Mouse (Mus musculus): ENCODE data around the gene Serp1. TPM values are rescaled to one million over a fixed set of nuclear protein-coding genes. Genes with fewer than 3 reads are reported as not detected.
"Not testable (repeated sequence)": the region's sequence is repeated elsewhere in the genome, so short reads cannot be mapped to it uniquely, and the experiment has no call there.

Gene Serp1
- total RNA-seq, 4 experiments from 2014 or later, result 95.8 to 126 (median 105) TPM

DNA sequence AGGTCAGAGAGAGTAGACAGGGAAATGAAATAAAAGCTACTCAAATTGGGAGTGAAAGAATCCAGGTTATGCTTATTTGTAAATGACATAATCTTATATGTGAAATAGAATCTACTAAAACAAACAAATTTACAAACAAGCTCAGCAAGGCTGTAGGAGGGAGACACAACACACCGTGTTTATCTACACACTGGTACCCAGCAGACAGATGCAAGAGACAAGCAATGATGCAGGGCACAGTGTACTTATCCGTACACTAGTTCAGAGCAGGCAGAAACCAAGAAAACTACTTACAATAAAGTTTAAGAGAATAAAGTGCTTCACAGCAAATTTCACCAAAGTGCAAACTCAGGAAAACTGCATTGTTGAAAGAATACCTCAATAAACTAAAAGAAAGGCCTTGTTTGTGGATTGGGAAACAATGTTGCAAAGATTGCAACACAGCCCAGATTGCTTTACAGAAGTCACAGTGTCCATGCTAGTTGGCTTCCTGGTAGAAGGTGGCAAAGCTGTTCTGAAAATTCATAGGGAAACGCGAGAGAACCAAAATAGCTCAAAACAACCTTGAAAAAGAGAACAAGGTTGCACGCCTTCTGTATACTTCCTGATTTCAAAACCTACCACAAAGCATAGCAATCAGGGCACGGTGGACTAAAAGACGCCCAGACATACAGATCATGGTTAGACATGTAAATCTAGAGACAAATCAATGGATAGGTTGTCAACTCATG is 17.5 kb downstream of the Serp1 start:
- no peak for DNase-seq

DNA sequence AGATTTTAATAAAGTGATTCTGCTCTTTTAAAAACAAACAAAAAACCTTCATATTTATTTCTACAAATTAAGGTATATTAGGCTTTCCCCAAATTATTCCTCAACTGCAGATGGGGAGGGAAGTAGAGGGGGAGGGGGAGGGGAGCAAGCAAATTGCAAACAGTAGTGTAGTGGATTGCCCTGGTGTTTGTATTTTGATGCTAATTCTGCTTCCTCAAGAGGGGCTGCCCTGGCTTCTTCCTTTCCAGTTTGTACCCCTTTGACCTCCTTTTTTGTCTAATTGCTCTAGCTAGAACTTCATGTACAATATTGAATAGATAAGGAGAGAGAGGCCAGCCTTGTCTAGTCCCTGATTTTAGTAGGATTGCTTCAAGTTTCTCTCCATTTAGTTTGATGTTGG is 21.0 kb downstream of the Serp1 start:
- DNase-seq, result no peak

DNA sequence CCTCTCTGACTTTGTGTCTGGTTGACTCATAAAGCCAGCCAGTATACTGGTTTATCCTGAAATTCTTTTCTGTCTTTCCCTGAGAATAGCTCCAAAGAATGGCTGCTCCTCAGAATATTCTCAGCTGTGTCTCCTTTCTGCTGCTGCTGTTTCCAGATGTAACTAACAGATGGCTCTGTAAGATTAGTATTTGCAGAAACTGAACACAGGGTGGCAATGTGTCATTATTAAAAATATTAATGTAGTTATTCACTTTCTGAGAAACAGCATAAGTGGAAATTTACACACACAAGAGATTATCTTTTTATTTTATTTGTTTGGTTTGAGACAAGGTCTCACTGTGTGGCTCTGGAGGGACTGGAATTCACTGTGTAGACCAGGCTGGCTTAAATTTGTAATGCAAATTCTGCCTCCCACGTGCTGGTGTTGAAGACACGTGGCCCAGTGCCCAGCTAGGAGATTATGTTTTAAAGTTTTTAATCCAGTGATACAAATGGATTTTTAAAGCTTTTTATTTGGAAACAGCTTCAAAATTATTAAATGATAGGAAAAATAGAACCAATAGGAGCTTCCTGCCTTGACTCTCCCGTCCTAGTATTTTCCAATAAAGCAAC is 21.9 kb downstream of the Serp1 start:
- DNase-seq, result no peak

DNA sequence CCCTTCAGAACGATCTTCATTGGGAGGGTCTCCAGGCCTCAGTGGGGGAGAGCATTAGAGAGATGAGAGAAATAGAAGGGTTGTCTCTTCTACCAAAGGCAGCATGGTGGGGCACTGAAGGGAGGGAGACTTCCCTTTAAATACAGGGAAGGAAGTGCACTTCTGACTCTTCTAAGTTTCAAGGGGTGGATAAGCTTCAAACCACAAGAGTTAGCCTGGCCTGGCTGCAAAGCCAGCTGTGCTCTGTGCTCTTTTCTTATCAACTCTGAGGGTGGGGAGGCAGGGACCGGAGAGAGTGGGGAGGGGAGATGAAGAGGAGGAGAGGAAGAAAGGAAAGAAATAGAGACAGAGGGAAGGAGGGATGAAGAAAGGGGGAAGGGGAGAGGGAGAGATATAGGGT is 23.7 kb downstream of the Serp1 start:
- no peak for DNase-seq

DNA sequence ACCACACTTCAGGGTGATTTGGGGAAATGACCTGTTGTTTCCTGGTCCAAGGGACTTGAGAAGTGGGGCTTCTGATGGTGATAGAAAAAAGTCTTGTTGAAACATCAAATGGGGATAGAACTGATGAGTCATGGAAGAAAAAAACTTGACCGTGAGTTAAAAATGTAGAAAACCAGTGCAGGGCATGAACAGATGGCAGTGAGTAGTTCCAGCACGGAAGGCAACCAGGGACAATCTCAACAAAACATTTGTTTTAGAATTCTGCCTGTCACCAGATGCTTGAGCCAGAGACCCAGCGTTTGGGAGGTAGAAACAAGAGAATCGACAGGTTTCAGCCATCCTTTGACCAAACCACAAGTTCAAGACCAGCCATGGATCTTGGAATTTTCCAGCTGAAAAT is 32.1 kb downstream of the Serp1 start:
- DNase-seq, result no peak

DNA sequence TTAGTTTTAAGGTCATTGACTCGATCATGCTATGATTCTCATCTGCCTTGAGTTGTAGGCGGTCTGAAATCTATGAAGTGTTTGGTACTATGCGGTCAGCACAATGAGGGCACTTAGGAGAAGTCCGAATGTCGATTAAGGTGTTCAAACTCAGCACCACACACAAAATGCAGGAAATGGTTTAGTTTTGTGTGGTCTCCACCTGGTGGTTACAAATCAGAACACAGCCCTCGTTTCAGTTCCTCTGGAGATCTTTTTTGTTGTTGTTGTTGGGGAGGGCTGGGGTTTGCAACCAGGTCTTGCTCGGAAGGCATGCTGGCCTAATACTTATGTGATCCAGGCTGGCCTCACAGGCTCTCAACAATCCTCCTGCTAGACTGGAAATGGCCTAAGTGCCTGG is 34.9 kb downstream of the Serp1 start:
- no peak for DNase-seq

DNA sequence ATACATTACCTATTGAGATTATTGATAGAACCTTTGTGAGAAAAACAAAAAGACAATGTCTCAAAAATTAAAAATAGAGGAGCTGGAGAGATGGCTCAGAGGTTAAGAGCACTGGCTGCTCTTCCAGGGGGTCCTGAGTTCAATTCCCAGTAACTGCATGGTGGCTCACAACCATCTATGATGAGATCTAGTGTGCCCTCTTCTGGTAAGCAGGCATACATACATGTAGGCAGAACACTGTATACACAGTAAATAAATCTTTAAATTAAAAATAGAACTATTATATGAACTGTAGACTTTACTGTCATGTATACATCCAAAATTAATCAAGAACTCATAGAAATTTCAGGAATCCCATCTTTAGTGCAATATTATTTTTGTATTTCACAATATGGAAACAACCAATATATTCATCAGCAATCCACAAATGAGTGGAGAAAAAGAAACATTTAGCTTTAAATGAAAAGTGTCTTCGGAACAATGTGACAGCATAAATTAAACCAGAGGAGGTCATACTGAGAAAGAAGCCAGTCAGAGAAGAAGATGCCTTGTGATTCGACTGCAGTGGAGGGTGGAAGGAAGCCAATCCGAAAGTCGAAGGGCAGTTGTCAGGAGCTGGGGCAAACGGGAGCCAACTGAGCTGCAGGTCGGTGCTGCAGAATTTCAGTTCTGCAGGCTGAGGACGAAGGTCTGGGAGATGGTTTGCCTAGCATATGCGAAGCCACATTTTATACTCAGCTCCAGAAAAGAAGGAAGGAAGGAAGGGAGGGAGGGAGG is 37.5 kb downstream of the Serp1 start:
- DNase-seq, result no peak

DNA sequence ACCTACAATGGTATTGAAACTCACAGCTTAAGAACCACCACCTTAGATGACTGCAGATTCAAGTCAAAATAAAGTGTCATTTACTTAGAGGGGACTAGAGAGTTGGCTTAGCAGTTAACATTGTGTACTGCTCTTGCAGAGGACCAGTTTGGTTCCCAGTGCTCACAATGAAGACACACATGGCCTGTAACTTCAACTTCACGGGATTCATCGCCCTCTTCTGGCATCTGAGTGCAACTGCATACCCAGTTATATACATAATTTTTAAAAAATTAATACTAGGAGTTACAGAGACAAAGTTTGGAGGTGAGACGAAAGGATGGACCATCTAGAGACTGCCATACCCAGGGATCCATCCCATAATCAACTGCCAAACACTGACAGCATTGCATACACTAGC is 38.6 kb downstream of the Serp1 start:
- no peak for DNase-seq

DNA sequence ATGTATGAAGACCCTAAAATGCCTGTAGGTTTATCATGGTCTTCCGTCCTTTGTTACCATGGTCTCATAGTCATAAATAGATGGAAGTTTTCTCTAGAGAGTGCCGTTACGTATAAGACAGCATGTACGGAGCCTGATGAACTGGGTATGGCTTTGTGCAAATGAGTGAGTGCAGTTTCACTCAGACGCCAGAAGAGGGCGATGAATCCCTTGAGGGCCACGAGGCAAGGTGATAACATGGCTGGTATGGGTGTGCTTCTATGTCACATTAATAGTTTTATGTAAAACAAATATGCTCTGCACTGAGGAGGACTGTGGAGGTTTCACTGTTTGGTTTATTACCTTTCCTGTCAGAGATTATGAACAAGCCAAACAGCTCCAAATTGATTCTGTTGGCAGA is 39.8 kb downstream of the Serp1 start:
- no peak for DNase-seq

DNA sequence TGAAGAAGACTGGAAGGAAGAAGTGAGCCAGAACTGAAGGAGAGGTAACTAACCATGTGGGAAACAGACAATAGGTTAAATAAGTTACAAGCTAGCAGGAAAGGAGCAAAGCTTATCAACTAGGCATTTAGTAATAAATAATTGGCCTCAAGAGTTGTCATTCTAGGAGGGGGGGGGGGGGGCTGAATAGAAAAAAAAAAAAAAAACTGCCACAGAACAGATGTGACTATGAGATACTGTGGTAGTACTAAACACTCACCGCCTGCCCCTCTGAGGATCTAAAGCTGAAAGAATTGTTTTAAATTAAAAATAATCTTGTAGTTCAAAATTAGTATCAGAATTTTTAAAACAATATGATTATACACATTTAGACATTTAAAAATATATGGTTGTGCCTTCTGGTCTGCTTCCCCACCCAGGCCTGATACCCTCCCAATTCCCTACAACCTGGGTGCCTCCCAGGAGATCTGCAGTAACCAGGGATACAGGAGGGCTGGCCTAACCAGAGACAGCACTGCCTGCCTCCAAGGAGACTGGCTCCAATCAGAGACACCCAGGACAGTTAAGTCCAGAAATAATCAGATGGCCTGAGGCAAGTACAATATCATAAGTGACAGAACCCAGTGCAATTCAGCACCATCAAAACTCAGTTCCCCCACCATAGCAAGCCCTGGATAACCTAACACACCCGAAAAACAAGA is 46.8 kb downstream of the Serp1 start:
- no peak for DNase-seq

DNA sequence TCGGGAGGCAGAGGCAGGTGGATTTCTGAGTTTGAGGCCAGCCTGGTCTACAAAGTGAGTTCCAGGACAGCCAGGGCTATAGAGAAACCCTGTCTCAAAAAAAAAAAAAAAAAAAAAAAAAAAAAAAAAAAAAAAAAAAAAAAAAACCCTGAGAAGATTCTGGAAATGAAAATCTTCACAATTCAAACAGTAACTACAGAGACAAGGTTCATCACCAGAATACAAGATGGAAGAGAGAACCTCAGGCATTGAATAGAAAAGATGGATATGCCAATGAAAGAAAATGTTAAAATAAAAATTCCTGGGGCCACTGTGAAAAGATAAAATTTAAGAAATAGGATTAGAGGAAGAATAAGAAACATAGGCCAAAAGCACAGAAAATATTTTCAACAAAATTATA is 50.4 kb downstream of the Serp1 start:
- DNase-seq, result not testable (repeated sequence)

Other genes starting within 250 kb of the Serp1 start
- gene Tsc22d2, start 111.2 kb downstream of the Serp1 start, total RNA-seq (2022), result 10 to 100 TPM; 33.4 to 46.7 (median 39.3) TPM
- gene Eif2a, start 71 bp downstream of the Serp1 start, total RNA-seq (2022), result 10 to 100 TPM; 51.6 to 73.1 (median 60.5) TPM
- 100 to 1,000 TPM; 128 to 153 (median 139) TPM for gene Selenot, start 50.7 kb upstream of the Serp1 start, total RNA-seq (2022)
- gene Erich6, start 111.3 kb upstream of the Serp1 start, total RNA-seq (2022), result under 1 TPM in 3 of 4 experiments, not detected in 1; 0.13 to 0.31 (median 0.25) TPM
- 10 to 100 TPM; 14.2 to 23.9 (median 15.3) TPM for gene Siah2, start 166.5 kb upstream of the Serp1 start, total RNA-seq (2022)